Mouse (Mus musculus) lung, embryonic 14.5 days (tissue): ENCODE results near the gene Tex38. TPM values are rescaled to one million over a fixed set of nuclear protein-coding genes. Genes with fewer than 3 reads are reported as not detected.

Source experiments
- ATAC-seq: fragments of 200-750 bp; cut with Nextera tagmentation; 2 replicates; pipeline ENCODE4 v1.8.0; 2017; ENCODE audit warnings: mild to moderate bottlenecking, moderate TSS enrichment, moderate library complexity; ENCODE audit not compliant: insufficient read depth
- DNase-seq: peaks from one replicate; pipeline ENCODE4 v3.0.0-alpha.2; 2015
- H3K27ac ChIP-seq: fragments of 300-500 bp; sonication (generic); 2 replicates; pipeline ENCODE4 v1.5.1; 2014; ENCODE audit warnings: low read depth, mild to moderate bottlenecking, moderate library complexity
- H3K27me3 ChIP-seq: fragments of 300-500 bp; sonication (generic); 2 replicates; pipeline ENCODE4 v1.6.1; 2014; ENCODE audit warnings: low read length, control low read depth; ENCODE audit not compliant: insufficient read depth
- H3K36me3 ChIP-seq: fragments of 300-500 bp; sonication (generic); 2 replicates; pipeline ENCODE4 v1.6.1; 2014; ENCODE audit warnings: control low read depth; ENCODE audit not compliant: insufficient read depth
- H3K4me1 ChIP-seq: fragments of 300-500 bp; sonication (generic); 2 replicates; pipeline ENCODE4 v1.6.1; 2014; ENCODE audit warnings: antibody characterized with exemption, control low read depth; ENCODE audit not compliant: insufficient read depth
- H3K4me2 ChIP-seq: fragments of 300-500 bp; sonication (generic); 2 replicates; pipeline ENCODE4 v1.6.1; 2014; ENCODE audit warnings: mild to moderate bottlenecking
- H3K4me3 ChIP-seq: fragments of 300-500 bp; sonication (generic); 2 replicates; pipeline ENCODE4 v1.5.1; 2014; ENCODE audit warnings: low read depth, low read length
- H3K9ac ChIP-seq: fragments of 300-500 bp; sonication (generic); 2 replicates; pipeline ENCODE4 v1.6.1; 2014
- H3K9me3 ChIP-seq: fragments of 300-500 bp; sonication (generic); 2 replicates; pipeline ENCODE4 v1.6.1; 2016; ENCODE audit warnings: low read depth, low read length, control low read depth
- CTCF ChIP-seq: IDR thresholded peaks from 2 replicates; pipeline ENCODE4 v1.5.1; 2016; ENCODE audit warnings: antibody characterized with exemption, low read depth
- WGBS: fragments of 180-500 bp; shearing (Covaris S2); extraction: QIAGEN DNeasy Blood & Tissue Kit; methylation state at CpG from one replicate; pipeline ENCODE4 v1.1.7; 2014; 5-methylcytosine and 5-hydroxymethylcytosine counted together
- polyA plus RNA-seq: library from polyadenylated mRNA; unstranded; fragments of >200 nt; fragmentation: Nextera tagmentation; extraction: Ambion mirVana; gene quantifications from 2 replicates; pipeline ENCODE4 v1.2.1, GENCODE M21; 2014

Tex38 gene
- polyA plus RNA-seq, 1 experiment from 2014 or later: not detected

DNA sequence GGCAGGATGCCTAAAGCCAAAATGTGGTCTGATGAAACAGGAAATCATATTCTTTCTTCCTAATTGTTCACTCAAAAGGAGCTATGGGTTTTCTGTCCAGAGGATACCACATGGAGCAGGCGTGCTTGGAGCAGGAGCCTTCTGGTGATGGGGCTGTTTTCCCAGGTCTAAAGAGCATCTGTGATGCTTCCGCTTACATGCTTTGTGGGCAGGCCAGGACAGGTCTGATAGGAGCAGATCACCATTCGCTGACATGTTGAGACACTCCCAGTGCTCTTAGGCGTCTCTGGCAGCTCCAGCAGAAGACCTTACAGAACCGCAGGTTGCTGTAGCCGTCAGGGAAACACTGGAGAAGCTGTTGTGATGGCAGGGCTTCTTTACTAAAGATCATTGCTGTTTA is 5.8 kb downstream of the Tex38 start:
- no peak overlapping the region for H3K27ac ChIP-seq
- peaks cover 30% of the 10 kb centered on the region for H3K36me3 ChIP-seq
- H3K27me3 ChIP-seq: no peaks in the 10 kb centered on the region
- no peak overlapping the region for H3K9ac ChIP-seq
- H3K4me2 ChIP-seq: no peak overlapping the region
- no peaks in the 10 kb centered on the region for H3K4me1 ChIP-seq
- no peak for ATAC-seq
- H3K4me3 ChIP-seq: no peak overlapping the region
- TF ChIP-seq CTCF: no peak
- 76% methylated on average over 6 of the region's 6 CpGs for WGBS
- H3K9me3 ChIP-seq: no peaks in the 10 kb centered on the region
- no peak for DNase-seq

GRCm38 (mm10) chr4:115767647-115768467 is 13.0 kb downstream of the Tex38 start:
- no peaks in the 10 kb centered on the region for H3K27me3 ChIP-seq
- ATAC-seq (peak; percentile 58), DNase-seq (peak; percentile 18)
- no peak overlapping the region for H3K4me3 ChIP-seq
- H3K9ac ChIP-seq: 0 out of 2 replicates have a peak overlapping the region, but pooled peaks have one; percentile 8
- whole genome bisulfite sequencing: 69% methylated on average over 11 of the region's 11 CpGs
- peak overlapping the region; percentile 12; the same call in 1 of the 2 replicates for H3K27ac ChIP-seq
- no peak for TF ChIP-seq CTCF
- H3K9me3 ChIP-seq: no peaks in the 10 kb centered on the region
- peaks cover 51% of the 10 kb centered on the region for H3K36me3 ChIP-seq
- no peak overlapping the region for H3K4me2 ChIP-seq
- no peaks in the 10 kb centered on the region for H3K4me1 ChIP-seq

DNA sequence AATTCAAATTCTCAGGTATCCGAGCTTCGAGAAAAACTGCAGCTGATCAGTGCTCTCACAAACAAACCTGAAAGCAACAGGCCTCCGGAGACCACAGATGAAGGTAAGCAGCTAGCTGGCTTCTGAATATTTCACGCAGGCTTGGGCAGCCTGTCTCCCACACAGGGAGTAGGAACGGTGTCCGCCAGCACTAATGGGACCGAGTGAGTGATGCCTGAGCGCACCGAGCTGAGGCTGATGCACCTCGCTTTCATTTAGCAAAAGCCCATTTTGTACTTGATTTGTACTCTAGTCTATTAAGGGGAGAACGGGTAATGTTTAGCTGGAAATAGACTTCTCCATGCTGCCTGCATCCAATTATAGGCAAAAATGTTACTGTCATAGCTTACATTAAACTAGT is 16.2 kb downstream of the Tex38 start:
- peaks cover 68% of the 10 kb centered on the region for H3K36me3 ChIP-seq
- no peak overlapping the region for H3K4me3 ChIP-seq
- no peak overlapping the region for H3K9ac ChIP-seq
- H3K4me1 ChIP-seq: no peaks in the 10 kb centered on the region
- DNase-seq (no peak), ATAC-seq (no peak)
- H3K9me3 ChIP-seq: no peaks in the 10 kb centered on the region
- H3K27ac ChIP-seq: no peak overlapping the region
- no peak for TF ChIP-seq CTCF
- 90% methylated on average over 11 of the region's 11 CpGs for WGBS
- H3K4me2 ChIP-seq: no peak overlapping the region
- no peaks in the 10 kb centered on the region for H3K27me3 ChIP-seq

GRCm38 (mm10) chr4:115761206-115761605 is 19.6 kb downstream of the Tex38 start:
- H3K4me3 ChIP-seq: no peak overlapping the region
- DNase-seq (peak; percentile 82), ATAC-seq (peak; percentile 56; the same call in 1 of the 2 replicates)
- no peak for TF ChIP-seq CTCF
- H3K9me3 ChIP-seq: no peaks in the 10 kb centered on the region
- H3K4me1 ChIP-seq: no peaks in the 10 kb centered on the region
- peak overlapping the region; percentile 50 for H3K27ac ChIP-seq
- WGBS: 62% methylated on average over 3 of the region's 3 CpGs
- no peaks in the 10 kb centered on the region for H3K27me3 ChIP-seq
- H3K36me3 ChIP-seq: peaks cover 66% of the 10 kb centered on the region
- no peak overlapping the region for H3K4me2 ChIP-seq
- H3K9ac ChIP-seq: no peak overlapping the region

GRCm38 (mm10) chr4:115754851-115755250 is 26.0 kb downstream of the Tex38 start:
- DNase-seq (no peak), ATAC-seq (no peak)
- H3K4me3 ChIP-seq: no peak overlapping the region
- no peaks in the 10 kb centered on the region for H3K27me3 ChIP-seq
- no peaks in the 10 kb centered on the region for H3K9me3 ChIP-seq
- H3K27ac ChIP-seq: no peak overlapping the region
- TF ChIP-seq CTCF: no peak
- no peak overlapping the region for H3K4me2 ChIP-seq
- H3K4me1 ChIP-seq: no peaks in the 10 kb centered on the region
- 86% methylated on average over 1 of the region's 1 CpGs for WGBS
- peaks cover 46% of the 10 kb centered on the region for H3K36me3 ChIP-seq
- no peak overlapping the region for H3K9ac ChIP-seq

DNA sequence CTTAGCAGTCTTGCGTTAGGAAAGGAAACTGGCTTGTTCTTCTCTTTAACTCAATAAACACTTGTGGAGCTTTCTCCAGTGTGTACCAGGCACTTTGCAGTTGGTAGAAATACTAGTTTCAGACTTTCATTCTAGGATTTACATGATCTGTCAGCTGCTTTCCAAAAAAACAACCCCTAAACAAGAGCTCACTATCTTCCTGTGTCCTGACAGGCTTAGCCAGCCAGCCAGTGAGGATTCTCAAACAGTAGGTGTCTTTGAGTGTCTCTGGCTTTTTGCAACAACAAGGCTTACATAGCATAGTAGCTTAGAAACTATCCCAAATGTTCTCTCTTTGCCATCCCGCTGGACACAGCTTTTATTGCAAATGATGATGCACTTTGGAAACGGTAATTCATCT is 26.7 kb downstream of the Tex38 start:
- peaks cover 39% of the 10 kb centered on the region for H3K36me3 ChIP-seq
- DNase-seq (no peak), ATAC-seq (no peak)
- H3K9me3 ChIP-seq: no peaks in the 10 kb centered on the region
- no peak overlapping the region for H3K9ac ChIP-seq
- H3K4me1 ChIP-seq: no peaks in the 10 kb centered on the region
- H3K4me3 ChIP-seq: no peak overlapping the region
- no peaks in the 10 kb centered on the region for H3K27me3 ChIP-seq
- no peak overlapping the region for H3K4me2 ChIP-seq
- TF ChIP-seq CTCF: no peak
- 88% methylated on average over 3 of the region's 3 CpGs for WGBS
- no peak overlapping the region for H3K27ac ChIP-seq

DNA sequence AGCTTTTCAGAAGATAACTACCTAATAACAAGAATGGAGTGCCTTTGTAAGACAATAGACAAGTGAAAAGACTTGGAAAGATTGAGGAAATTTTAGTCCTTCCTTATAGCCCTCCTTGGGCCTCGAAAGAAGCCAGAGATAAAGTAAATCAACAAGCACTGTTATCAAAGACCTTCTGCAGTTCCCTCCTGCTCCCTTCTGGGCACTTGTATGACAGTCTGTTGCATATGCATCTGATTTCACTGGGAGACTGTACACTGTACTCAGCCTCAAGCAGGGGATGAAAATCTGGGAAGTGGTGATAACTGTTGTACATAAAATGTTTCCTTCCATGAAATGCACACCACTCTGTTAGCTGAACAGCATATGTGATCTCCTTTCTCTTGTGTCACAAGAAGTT is 31.5 kb downstream of the Tex38 start:
- Histone ChIP-seq H3K4me2 (no peak overlapping the region), H3K27ac (no peak overlapping the region), H3K4me3 (no peak overlapping the region), H3K36me3 (peaks cover 42% of the 10 kb centered on the region), H3K9me3 (no peaks in the 10 kb centered on the region), H3K27me3 (no peaks in the 10 kb centered on the region), H3K9ac (no peak overlapping the region), H3K4me1 (no peaks in the 10 kb centered on the region)
- DNase-seq (no peak), ATAC-seq (no peak)
- WGBS: 82% methylated on average over 1 of the region's 1 CpGs
- no peak for TF ChIP-seq CTCF
